Mouse (Mus musculus) cerebellum, adult 2 months (tissue): ENCODE measurements around the gene Gpr180.

Source experiments
- CTCF ChIP-seq: fragments of 200-500 bp; IDR thresholded peaks from 2 replicates; pipeline ENCODE4 v1.5.1; 2011; ENCODE audit warnings: low read depth, mild to moderate bottlenecking, control low read depth, low read length, moderate library complexity, borderline replicate concordance; ENCODE audit not compliant: insufficient read depth
- POLR2A ChIP-seq: fragments of 200-500 bp; IDR thresholded peaks from 2 replicates; pipeline ENCODE4 v1.6.1; 2011; ENCODE audit warnings: low read length, control low read depth, borderline replicate concordance; ENCODE audit not compliant: insufficient read depth

GRCm38 (mm10) chr14:118124771-118125170, 12.2 kb upstream of the Gpr180 start:
- no peak for TF ChIP-seq POLR2A
- TF ChIP-seq CTCF = no peak
